Mouse (Mus musculus) heart, adult 18-20 months (tissue): Measurements from ENCODE around the gene Gm45837. TPM values are rescaled to one million over a fixed set of nuclear protein-coding genes. Genes with fewer than 3 reads are reported as not detected.
A peak's percentile ranks its signal among the peaks of the same experiment; 100 is the strongest.

ENCODE experiments used
- DNase-seq, 2 experiments: peaks; one replicate each; pipeline ENCODE4 v3.0.0; 2021 to 2022; ENCODE audit warnings: mixed read lengths in 1 of 2
- total RNA-seq, 2 experiments: library from RNA; stranded (reverse); gene quantifications; 2 replicates each; pipeline ENCODE4 v1.2.3; 2021

The Gm45837 gene
- total RNA-seq, 2 experiments from 2014 or later = 2.6 to 3.0 TPM

GRCm38 (mm10) chr7:101391909-101392479 lies 18.7 kb upstream of the Gm45837 start:
- no peak for DNase-seq

DNA sequence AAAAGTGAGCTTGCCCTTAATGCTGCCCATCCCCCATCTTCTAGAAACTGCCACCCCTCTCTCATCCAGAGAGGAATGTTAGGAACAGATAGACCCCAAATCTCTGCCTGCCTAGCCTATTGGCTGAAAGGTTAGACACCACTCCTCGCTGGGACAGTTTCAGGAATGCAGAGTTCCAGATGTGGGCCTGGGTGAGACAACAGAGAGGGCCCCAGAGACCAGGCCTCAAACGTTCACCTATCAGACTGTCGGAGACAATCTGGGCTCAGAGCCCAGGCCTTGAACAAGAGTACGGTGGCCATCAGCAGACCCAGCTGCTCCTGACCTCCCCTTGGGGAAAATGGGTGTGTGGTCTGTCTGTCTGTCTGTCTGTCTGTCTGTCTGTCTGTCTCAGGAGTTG lies 17.7 kb upstream of the Gm45837 start:
- DNase-seq = no peak

DNA sequence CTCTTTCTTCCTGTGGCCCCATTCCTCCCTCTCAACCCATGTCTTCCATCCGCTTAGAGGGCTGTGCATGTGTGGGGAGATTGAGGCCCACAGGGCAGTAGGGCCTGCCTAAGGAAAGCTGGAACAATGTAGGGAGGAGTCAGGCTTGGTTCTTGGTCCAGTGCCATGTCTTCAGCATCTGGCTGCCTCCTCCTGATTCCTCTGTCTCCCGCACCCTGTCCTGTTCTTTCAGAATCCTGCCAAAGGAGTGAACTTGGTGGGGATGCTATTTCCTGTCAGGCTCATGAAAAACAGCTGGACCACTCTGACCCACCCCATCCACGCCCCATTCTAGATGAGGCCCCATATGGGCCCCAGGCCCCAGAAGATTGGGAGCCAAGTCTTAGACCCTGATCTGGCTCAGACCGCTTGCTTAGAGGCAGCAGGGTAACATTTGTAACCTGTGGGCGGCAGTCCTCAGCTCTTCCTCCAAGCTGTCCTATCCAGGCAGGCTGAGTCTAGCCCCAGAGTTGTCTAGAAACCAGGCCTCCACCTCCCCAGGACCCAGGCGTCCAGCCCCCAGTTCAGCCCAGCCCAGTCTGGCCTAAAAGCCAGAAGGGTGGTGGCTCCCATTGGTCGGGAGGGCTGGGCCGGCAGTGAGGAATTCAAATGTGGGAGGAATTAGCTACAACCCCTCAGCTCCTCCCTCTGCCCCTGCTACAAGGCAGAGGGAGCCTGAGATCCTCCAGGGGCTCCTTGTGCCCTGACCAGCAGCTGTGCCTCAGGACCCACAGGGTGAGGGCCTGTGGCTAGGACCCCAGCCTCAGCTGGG lies 16.8 kb upstream of the Gm45837 start:
- peak; percentile 82 to 91 for DNase-seq

- no peak for DNase-seq
These were observed 16.1 kb upstream of the Gm45837 start for GRCm38 (mm10) chr7:101394569-101394968.

GRCm38 (mm10) chr7:101395471-101395870 lies 15.2 kb upstream of the Gm45837 start:
- peak; percentile 40 to 58 for DNase-seq

DNA sequence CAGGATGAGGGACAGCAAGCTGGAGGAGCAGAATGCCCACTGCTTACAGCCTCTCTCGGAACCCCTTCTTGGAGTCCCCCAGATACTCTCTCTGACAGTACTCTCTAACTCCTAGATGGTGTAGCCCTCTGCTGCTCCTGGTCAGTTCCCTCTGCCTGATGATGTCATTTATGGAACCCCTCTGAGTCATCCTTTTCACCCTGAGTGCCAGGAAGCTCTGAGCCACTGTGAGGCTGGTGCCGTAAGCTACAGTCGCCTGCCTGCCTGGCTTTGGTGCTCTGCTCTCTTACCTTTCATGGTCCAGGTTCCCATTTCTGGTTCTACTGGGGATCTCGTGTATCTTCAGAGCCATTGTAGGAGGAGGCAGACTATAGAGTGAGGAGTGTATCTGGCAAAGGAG lies 13.5 kb upstream of the Gm45837 start:
- DNase-seq = no peak

GRCm38 (mm10) chr7:101401510-101401909 lies 9.2 kb upstream of the Gm45837 start:
- no peak for DNase-seq

- no peak for DNase-seq
These were observed 6.9 kb upstream of the Gm45837 start for GRCm38 (mm10) chr7:101403831-101404230.

GRCm38 (mm10) chr7:101412796-101413195 lies 2.1 kb downstream of the Gm45837 start:
- peak; percentile 83 to 91 for DNase-seq

- peak in 1 of 2 experiments; percentile 2 for DNase-seq
These were observed 3.5 kb downstream of the Gm45837 start for GRCm38 (mm10) chr7:101414209-101414608.

- DNase-seq = peak in 1 of 2 experiments; percentile 5
These were observed 4.2 kb downstream of the Gm45837 start for GRCm38 (mm10) chr7:101414661-101415511.

DNA sequence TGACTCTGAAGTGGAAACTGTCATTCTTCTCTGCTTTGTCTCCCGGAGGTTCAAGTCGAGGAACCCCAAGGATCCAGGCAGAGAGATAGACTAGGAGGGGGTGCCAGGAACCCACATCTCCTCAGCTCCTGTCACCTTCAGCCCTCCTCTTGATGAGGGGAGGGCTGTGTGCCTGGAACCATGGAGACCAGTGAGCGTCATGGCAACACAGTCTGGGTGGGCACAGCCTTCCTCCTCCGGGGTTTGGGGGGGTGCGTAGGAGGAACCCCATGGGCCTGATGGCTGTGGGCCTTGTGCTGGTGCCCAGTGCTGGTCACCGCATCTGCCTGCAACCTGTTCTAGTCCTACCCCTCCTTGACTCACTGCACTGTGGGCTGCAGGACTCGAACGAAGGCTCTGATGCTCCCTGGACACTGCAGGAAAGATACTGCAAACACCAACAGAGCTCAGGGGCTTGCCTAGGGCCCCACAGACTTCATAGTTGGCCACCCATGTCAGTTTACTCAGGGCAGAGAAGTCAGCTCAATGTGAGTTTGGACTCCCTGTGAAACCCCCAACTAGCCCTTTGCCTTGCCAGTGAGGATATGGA lies 4.9 kb downstream of the Gm45837 start:
- DNase-seq = peak in 1 of 2 experiments; percentile 3

- peak in 1 of 2 experiments; percentile 2 for DNase-seq
These were observed 5.7 kb downstream of the Gm45837 start for GRCm38 (mm10) chr7:101416391-101416790.

DNA sequence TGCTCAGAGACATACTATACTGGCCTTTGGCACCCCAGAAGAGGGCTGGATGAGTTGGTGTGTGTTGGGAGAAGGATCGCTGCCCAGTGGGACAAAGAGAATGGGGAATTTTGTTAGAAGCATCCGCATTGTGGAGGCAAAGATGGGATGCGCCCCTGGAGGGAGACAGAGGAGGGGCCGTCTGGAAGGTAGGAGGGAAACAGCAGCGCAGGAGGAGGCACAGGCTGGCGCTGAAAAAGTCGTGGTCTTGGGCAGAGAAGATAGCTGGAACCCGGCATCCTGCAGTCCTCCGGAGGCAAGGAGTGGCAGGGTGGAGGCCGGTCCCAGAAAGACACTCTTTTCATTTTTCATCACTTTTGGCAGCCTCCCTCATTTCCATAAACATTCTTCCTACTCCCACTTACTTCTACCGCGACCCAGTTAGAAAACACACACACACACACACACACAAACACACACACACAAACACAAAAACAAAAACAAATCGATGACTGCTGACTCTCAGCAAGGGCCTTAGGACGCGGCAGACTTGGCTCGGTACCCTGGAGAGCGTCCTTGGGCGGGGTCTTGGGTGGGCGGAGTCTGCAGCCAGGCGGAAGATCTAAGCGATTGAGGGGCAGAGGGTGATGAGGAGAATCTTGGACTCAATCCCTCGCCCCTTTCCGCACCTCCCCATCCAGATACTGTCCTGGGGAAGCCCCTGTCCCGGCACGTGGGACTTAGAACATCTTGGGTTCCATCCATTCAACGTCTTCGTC lies 8.5 kb downstream of the Gm45837 start:
- DNase-seq = no peak

DNA sequence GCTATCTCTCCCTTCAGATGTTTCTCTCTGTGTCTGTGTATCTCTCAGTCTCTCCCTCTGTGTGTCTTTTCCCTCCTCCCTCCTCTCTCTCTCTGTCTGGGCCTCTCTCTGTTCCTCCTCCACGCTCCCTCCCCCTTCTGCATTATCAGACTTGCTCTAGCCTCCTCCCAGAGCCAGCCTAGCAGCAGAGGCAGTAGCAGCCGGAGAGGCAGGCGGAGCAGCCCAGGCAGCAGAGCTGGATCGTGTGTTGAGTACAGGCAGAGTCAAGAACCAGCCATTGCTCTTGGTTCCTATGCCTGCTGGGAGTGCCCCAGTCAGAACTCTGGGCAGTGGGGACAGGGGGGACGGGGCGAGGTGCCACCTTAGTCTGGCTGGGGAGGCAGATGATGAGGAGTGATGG lies 10.8 kb downstream of the Gm45837 start, which contains the start of gene Pde2a:
Pde2a (plus strand) TSS at position 163 of the 400 bp plus-strand sequence.
- no peak for DNase-seq

GRCm38 (mm10) chr7:101422069-101422468 lies 11.4 kb downstream of the Gm45837 start:
- no peak for DNase-seq

DNA sequence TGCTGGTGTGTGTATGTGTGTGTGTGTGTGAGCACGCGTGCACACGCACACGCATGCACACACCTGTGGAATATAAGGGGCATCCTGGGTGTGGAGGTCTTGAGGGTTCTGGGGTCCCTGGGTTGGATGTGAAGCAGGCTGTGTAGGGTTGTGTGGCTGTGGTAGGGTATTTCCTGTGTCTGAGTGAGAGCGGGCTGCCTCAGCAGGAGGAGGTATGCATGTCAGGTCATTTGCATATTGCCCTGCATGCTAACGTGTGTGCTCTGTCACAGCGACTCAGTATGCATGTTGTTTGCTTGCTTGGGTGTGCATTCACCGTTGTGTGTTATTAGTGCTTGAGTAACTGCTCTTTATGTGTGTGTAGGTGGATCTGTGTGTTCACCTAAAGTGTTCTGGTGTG lies 12.0 kb downstream of the Gm45837 start:
- DNase-seq = no peak

GRCm38 (mm10) chr7:101423970-101424369 lies 13.3 kb downstream of the Gm45837 start:
- DNase-seq = no peak

DNA sequence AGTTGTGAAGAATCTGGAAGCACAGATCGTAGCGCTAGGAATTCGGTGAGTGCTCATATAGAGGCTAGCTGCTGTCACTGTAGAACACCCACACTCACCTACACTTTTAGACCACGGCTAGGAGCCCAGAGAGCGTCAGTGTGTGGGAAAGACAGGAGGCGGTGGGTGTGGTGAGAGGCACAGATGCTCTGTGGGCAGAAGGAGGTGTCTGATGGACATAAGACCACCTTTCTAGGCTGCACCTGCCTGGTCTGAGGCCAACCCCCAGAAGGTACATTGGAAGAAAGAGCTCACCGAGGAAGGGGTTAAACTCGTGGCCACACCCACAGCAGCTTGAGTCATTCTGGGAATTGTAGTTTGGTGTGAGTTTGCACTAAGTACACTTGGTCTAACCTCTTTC lies 16.0 kb downstream of the Gm45837 start:
- DNase-seq = no peak

- DNase-seq = no peak
These were observed 17.1 kb downstream of the Gm45837 start for GRCm38 (mm10) chr7:101427736-101428135.

GRCm38 (mm10) chr7:101435038-101435437 lies 24.4 kb downstream of the Gm45837 start:
- DNase-seq = no peak

DNA sequence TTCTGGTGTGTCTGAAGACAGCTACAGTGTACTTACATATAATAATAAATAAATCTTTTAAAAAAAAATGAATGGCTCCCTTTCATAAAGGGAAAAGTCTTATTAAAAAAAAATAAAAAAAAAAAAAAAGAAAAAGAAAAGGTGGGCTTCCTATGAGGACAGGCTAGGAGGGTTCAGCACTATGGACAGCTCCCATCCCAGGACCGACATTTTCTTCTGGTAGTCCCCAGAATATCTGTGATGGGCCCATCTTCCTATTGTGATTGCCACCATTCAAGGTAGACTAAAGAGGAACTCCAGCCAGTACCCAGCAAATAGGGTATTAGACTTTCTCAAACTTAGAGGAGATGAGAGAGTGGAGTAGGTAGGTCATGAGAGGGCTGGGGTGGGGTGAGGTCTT lies 27.2 kb downstream of the Gm45837 start:
- no peak for DNase-seq
